Mouse (Mus musculus) layer of hippocampus, postnatal 36 days (tissue): Measurements from ENCODE around the gene Slc7a10. TPM values are rescaled to one million over a fixed set of nuclear protein-coding genes. Genes with fewer than 3 reads are reported as not detected.
A peak's percentile ranks its signal among the peaks of the same experiment; 100 is the strongest.
"Not testable (repeated sequence)": the region's sequence is repeated elsewhere in the genome, so short reads cannot be mapped to it uniquely, and the experiment has no call there.

Experiments
- DNase-seq, 2 experiments: peaks; one replicate each; pipeline ENCODE4 v3.0.0; 2022
- total RNA-seq, 2 experiments: library from RNA; stranded (reverse); gene quantifications; 2 replicates each; pipeline ENCODE4 v1.2.3; 2021

Gene Slc7a10
- total RNA-seq, 2 experiments from 2014 or later = 50.4 to 53.2 TPM

- DNase-seq = no peak
These were observed 10.7 kb upstream of the Slc7a10 start for GRCm38 (mm10) chr7:35175533-35175932.

- DNase-seq = no peak
These were observed 9.5 kb upstream of the Slc7a10 start for GRCm38 (mm10) chr7:35176412-35177381.

DNA sequence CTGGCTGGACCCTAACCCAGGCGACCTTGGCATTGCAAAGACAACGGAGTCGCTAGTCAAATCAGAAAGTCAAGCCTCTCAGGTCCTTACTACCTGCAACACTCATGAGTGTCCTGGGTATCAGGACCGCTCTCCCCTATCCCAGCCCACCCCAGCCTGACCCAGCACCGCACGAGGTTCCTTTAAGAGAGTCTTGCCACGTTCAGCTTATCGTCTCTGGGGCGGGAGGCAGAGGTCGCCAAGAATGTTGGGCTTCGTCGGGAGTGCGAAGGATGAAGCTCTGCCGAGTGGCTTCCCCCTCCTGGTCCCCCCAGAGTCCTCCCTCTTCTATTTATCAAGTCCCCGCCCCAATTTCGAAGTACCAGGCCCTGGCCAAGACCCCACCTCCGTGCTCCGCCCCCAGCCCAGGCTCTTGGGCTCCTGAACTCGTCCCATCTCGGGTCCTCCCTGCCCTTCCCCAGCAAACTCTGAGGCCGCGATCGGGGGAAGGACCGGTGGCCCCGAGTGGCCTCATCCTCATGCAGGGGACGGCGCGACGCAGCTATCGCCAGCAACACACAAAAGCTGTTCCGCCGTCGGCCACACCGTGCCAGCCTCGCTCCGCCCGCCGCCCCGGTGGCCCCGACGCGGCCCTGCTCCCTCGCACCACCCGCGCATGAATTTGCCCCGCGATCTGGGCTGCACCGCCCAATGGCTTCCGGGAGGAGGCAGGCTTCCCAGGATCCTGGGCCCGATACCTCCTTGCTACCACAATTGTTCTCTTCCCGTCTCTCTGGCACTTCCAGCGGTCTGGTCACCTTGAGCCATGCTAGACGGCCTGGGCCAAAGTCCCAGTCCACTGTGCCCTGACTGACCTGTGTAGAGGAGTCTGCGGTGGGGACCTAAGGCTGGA, 1.1 kb upstream of the Slc7a10 start:
- peak in 1 of 2 experiments; percentile 49 for DNase-seq

GRCm38 (mm10) chr7:35189699-35190098, 3.5 kb downstream of the Slc7a10 start:
- DNase-seq = no peak

GRCm38 (mm10) chr7:35191276-35191675, 5.1 kb downstream of the Slc7a10 start:
- DNase-seq = no peak

- DNase-seq = no peak
These were observed 10.8 kb downstream of the Slc7a10 start for GRCm38 (mm10) chr7:35197022-35197421.

- no peak for DNase-seq
These were observed 13.0 kb downstream of the Slc7a10 start for GRCm38 (mm10) chr7:35198981-35199754.

DNA sequence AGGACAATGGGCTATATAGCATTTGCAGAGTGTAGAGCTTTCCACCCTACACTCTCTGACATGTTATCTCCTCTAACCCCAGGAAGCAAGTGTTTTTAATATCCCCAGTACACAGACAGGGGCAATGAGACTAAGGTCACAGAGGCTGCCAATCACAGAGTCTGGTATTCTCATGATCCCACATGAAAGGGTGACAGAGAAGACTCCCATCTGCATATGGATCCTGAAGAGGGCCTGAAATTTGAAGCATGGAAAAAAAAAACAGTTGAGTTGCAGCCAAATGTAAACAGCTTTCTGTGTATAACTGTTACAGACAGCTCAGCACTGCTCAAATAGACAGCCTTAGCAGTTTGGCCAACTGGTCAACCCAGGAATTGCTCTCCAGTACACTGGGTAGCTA, 13.6 kb downstream of the Slc7a10 start:
- DNase-seq = no peak

- DNase-seq = no peak
These were observed 25.6 kb downstream of the Slc7a10 start for GRCm38 (mm10) chr7:35211791-35212190.

DNA sequence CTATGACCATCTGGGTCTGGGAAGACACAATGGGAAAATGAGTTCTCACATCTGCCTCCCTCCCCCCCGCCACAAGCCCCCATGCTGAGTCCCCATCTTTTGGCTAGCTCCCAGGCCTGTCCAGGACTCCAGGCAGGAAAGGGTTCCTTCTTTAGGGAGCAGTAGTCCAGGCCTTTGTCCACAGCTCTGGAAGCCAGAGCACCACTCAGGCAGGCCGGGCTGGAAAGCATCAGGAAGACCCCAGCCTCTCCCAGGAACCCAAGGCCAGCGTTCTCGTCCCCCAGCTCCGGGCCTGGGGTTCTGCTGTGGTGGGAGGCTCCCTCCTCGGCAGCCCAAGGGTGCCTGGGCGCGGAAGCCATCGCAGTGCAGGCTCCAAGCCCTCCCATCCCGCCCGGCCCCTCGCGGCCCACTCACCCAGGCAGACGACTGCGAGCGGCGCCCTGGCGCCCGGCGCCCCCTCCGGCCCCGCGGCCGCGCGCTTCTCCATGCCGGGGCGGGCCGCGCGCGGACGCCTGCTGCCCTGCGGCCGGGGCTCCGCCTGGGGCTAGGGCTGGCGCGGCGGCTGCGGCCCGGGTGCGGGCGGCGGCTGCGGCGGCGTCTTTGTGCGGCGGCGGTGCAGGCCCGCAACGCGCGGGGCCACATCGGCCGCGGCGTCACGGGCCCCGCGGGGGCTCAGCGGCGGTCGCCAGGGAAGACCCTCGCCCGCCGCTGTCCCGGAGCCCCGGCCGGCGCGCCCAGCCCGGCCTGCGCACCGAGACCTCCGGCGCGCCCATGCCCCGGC, 28.4 kb downstream of the Slc7a10 start:
- no peak for DNase-seq

GRCm38 (mm10) chr7:35215225-35215624, 29.0 kb downstream of the Slc7a10 start, which contains the start of gene Lrp3:
TSS of gene Lrp3 (minus strand) at chr7:35215498.
- DNase-seq = peak; percentile 57 to 68

GRCm38 (mm10) chr7:35215731-35216130, 29.5 kb downstream of the Slc7a10 start:
- no peak for DNase-seq

- no peak for DNase-seq
These were observed 34.6 kb downstream of the Slc7a10 start for GRCm38 (mm10) chr7:35220694-35221365.

- no peak for DNase-seq
These were observed 44.1 kb downstream of the Slc7a10 start for GRCm38 (mm10) chr7:35230333-35230732.

GRCm38 (mm10) chr7:35232796-35233455, 46.7 kb downstream of the Slc7a10 start:
- no peak for DNase-seq

- DNase-seq = no peak
These were observed 47.7 kb downstream of the Slc7a10 start for GRCm38 (mm10) chr7:35233861-35234260.

GRCm38 (mm10) chr7:35234361-35235245, 48.4 kb downstream of the Slc7a10 start:
- peak; percentile 98 to 99 for DNase-seq

DNA sequence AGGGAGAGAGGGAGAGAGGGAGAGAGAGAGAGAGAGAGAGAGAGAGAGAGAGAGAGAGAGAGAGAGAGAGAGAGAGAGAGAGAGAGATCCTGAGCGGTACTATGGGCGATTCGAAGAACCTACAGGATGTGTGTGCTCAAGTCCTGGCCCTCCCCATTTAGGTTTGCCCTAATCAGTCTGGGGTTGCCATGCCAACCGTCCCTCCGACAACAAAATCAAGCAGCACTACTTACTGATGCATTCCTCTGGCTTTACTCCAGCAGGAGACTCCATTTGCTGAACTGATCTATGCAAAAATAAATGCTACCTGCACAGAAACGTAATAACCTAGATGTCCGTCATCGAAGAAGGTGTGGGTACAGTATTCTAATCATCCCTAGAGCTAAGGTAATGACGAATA, 49.1 kb downstream of the Slc7a10 start:
- peak; percentile 55 to 56 for DNase-seq

DNA sequence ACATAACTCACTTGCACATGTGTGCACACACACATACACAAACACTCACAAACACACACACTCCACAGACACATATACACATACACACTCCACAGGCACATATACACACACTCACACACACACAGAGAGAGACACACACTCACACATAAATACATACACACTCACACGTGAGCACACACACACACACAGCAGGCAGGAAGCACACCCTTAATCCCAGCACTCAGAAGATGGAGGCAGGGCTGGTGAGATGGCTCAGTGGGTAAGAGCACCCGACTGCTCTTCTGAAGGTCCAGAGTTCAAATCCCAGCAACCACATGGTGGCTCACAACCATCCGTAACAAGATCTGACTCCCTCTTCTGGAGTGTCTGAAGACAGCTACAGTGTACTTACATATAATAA, 51.8 kb downstream of the Slc7a10 start:
- DNase-seq = not testable (repeated sequence)
